Mouse (Mus musculus) thymus, adult 2 months (tissue): ENCODE data around the gene Ttll2.
"Not testable (repeated sequence)": the region's sequence is repeated elsewhere in the genome, so short reads cannot be mapped to it uniquely, and the experiment has no call there.

Experiments used
- CTCF ChIP-seq: fragments of 200-500 bp; IDR thresholded peaks from 2 replicates; pipeline ENCODE4 v1.5.1; 2012; ENCODE audit warnings: mild to moderate bottlenecking, control low read depth, low read length, moderate library complexity, borderline replicate concordance; ENCODE audit not compliant: control insufficient read depth, poor library complexity, insufficient read depth; ENCODE audit errors: extremely low read depth
- POLR2A ChIP-seq: fragments of 200-500 bp; IDR thresholded peaks from 2 replicates; pipeline ENCODE4 v1.6.1; 2012; ENCODE audit warnings: mild to moderate bottlenecking, low read length, control low read depth, moderate library complexity; ENCODE audit not compliant: control insufficient read depth, poor library complexity, insufficient read depth; ENCODE audit errors: extremely low read depth

DNA sequence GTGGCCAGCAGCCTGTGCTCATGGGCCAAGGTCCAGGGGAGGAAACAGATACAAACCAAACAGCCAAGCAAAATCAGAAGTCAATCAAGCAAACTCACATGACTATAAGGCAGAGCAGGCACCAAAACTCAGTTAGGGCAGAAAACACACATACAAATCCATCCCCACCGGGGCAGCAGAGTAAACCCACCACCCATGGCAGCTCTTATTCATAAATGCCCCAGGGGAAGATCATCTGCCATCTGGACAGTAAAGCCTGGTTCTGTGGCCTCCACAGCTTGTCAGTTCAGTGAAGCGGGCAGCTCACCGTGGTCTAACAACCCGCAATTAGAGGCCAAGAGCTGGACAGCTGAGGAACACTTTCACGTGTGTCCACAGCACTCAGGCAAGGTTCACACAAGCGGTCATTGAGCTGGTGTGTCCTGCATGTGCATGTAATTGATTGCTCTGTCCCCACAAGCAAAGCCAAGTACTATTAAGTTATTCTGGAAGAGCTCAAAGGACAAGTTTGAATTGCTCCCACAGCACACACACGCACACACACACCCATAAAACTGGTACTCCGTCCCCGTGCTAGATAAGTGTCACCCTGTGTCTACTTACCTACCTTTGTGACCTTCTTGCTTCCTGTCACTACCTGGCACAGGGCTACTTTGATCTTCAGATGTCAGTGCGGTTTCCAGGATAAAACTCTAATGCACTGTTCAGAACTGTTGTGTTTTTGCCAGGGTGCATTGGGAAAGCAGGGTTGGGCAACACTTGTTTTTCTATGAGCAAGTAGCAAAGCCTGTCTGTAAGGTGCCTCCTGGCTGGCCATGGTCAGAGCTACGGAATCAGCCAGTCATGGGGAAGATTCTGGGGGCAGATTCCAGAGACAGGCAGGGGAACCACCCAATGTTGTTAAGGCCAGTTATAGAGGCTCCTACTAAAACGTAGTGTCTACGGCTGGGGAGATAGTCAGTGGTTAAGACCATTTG, 31.0 kb upstream of the Ttll2 start:
- not testable (repeated sequence) for TF ChIP-seq CTCF, POLR2A
